Mouse (Mus musculus): ENCODE results near the gene Ranbp2.

The Ranbp2 gene

GRCm38 (mm10) chr10:58446384-58447279, at the start of gene Ranbp2:
Ranbp2 (plus strand) TSS chr10:58446920.
- peak; percentile 96 for DNase-seq (ENCODE audit: extremely low spot score, low read depth, low spot score)

- DNase-seq (ENCODE audit: extremely low spot score, low read depth, low spot score), result no peak
Observed at GRCm38 (mm10) chr10:58398941-58399340, 47.8 kb upstream of the Ranbp2 start.

- DNase-seq (ENCODE audit: extremely low spot score, low read depth, low spot score), result no peak
Observed at GRCm38 (mm10) chr10:58401838-58402237, 44.9 kb upstream of the Ranbp2 start.

GRCm38 (mm10) chr10:58404639-58405038, 42.1 kb upstream of the Ranbp2 start:
- no peak for DNase-seq (ENCODE audit: extremely low spot score, low read depth, low spot score)

GRCm38 (mm10) chr10:58405285-58405948, 41.3 kb upstream of the Ranbp2 start:
- no peak for DNase-seq (ENCODE audit: extremely low spot score, low read depth, low spot score)

GRCm38 (mm10) chr10:58405949-58406305, 40.8 kb upstream of the Ranbp2 start:
- DNase-seq (ENCODE audit: extremely low spot score, low read depth, low spot score), result no peak

GRCm38 (mm10) chr10:58412331-58412730, 34.4 kb upstream of the Ranbp2 start:
- DNase-seq (ENCODE audit: extremely low spot score, low read depth, low spot score), result no peak

- no peak for DNase-seq (ENCODE audit: extremely low spot score, low read depth, low spot score)
Observed at GRCm38 (mm10) chr10:58412852-58413251, 33.9 kb upstream of the Ranbp2 start.

- no peak for DNase-seq (ENCODE audit: extremely low spot score, low read depth, low spot score)
Observed at GRCm38 (mm10) chr10:58416702-58417101, 30.0 kb upstream of the Ranbp2 start.

- no peak for DNase-seq (ENCODE audit: extremely low spot score, low read depth, low spot score)
Observed at GRCm38 (mm10) chr10:58418290-58418971, 28.3 kb upstream of the Ranbp2 start.

GRCm38 (mm10) chr10:58427930-58428329, 18.8 kb upstream of the Ranbp2 start:
- no peak for DNase-seq (ENCODE audit: extremely low spot score, low read depth, low spot score)

- DNase-seq (ENCODE audit: extremely low spot score, low read depth, low spot score), result peak; percentile 28
Observed at GRCm38 (mm10) chr10:58445850-58446249, 870 bp upstream of the Ranbp2 start.

GRCm38 (mm10) chr10:58447280-58447781, 611 bp downstream of the Ranbp2 start:
- no peak for DNase-seq (ENCODE audit: extremely low spot score, low read depth, low spot score)

- DNase-seq (ENCODE audit: extremely low spot score, low read depth, low spot score), result no peak
Observed at GRCm38 (mm10) chr10:58451575-58451974, 4.9 kb downstream of the Ranbp2 start.

- no peak for DNase-seq (ENCODE audit: extremely low spot score, low read depth, low spot score)
Observed at GRCm38 (mm10) chr10:58452185-58452584, 5.5 kb downstream of the Ranbp2 start.

GRCm38 (mm10) chr10:58459896-58460295, 13.2 kb downstream of the Ranbp2 start:
- no peak for DNase-seq (ENCODE audit: extremely low spot score, low read depth, low spot score)

- no peak for DNase-seq (ENCODE audit: extremely low spot score, low read depth, low spot score)
Observed at GRCm38 (mm10) chr10:58477086-58477755, 30.5 kb downstream of the Ranbp2 start.

- no peak for DNase-seq (ENCODE audit: extremely low spot score, low read depth, low spot score)
Observed at GRCm38 (mm10) chr10:58478071-58478578, 31.4 kb downstream of the Ranbp2 start.

- DNase-seq (ENCODE audit: extremely low spot score, low read depth, low spot score), result no peak
Observed at GRCm38 (mm10) chr10:58479954-58480490, 33.3 kb downstream of the Ranbp2 start.

- DNase-seq (ENCODE audit: extremely low spot score, low read depth, low spot score), result no peak
Observed at GRCm38 (mm10) chr10:58491031-58491430, 44.3 kb downstream of the Ranbp2 start.
